Mouse (Mus musculus) midbrain, postnatal 0 days (tissue): ENCODE measurements around the gene Adgrg3. TPM values are rescaled to one million over a fixed set of nuclear protein-coding genes. Genes with fewer than 3 reads are reported as not detected.

ENCODE experiments used
- ATAC-seq: fragments of 200-750 bp; cut with Nextera tagmentation; 2 replicates; pipeline ENCODE4 v1.8.0; 2017; ENCODE audit warnings: moderate number of reproducible peaks, mild to moderate bottlenecking, moderate TSS enrichment, moderate library complexity; ENCODE audit not compliant: low FRiP score
- DNase-seq: peaks from one replicate; pipeline ENCODE4 v3.0.0-alpha.2; 2015; ENCODE audit warnings: low spot score
- H3K27ac ChIP-seq: fragments of 300-500 bp; sonication (generic); 2 replicates; pipeline ENCODE4 v1.5.1; 2014; ENCODE audit warnings: low read depth, mild to moderate bottlenecking, low read length, mixed read lengths
- H3K27me3 ChIP-seq: fragments of 300-500 bp; sonication (generic); 2 replicates; pipeline ENCODE4 v1.6.1; 2014; ENCODE audit warnings: low read length, control low read depth, mixed read lengths; ENCODE audit not compliant: insufficient read depth
- H3K36me3 ChIP-seq: fragments of 300-500 bp; sonication (generic); 2 replicates; pipeline ENCODE4 v1.6.1; 2014; ENCODE audit warnings: low read length, control low read depth, mixed read lengths; ENCODE audit not compliant: insufficient read depth
- H3K4me1 ChIP-seq: fragments of 300-500 bp; sonication (generic); 2 replicates; pipeline ENCODE4 v1.6.1; 2014; ENCODE audit warnings: mild to moderate bottlenecking, control low read depth, antibody characterized with exemption, low read length, mixed read lengths; ENCODE audit not compliant: insufficient read depth
- H3K4me2 ChIP-seq: fragments of 300-500 bp; sonication (generic); 2 replicates; pipeline ENCODE4 v1.6.1; 2014; ENCODE audit warnings: low read depth, mild to moderate bottlenecking, low read length, mixed read lengths; ENCODE audit not compliant: poor library complexity, severe bottlenecking
- H3K4me3 ChIP-seq: fragments of 300-500 bp; sonication (generic); 2 replicates; pipeline ENCODE4 v1.5.1; 2014; ENCODE audit warnings: low read depth, mild to moderate bottlenecking, low read length, moderate library complexity
- H3K9ac ChIP-seq: fragments of 300-500 bp; sonication (generic); replicated peaks from 2 replicates; pipeline ENCODE4 v1.6.1; 2014; ENCODE audit warnings: mild to moderate bottlenecking, low read length, moderate library complexity, mixed read lengths; ENCODE audit not compliant: poor library complexity, severe bottlenecking
- H3K9me3 ChIP-seq: fragments of 300-500 bp; sonication (generic); 2 replicates; pipeline ENCODE4 v1.6.1; 2016; ENCODE audit warnings: low read length, control low read depth
- CTCF ChIP-seq: IDR thresholded peaks from 2 replicates; pipeline ENCODE4 v1.5.1; 2016; ENCODE audit warnings: antibody characterized with exemption, mild to moderate bottlenecking
- WGBS: fragments of 180-500 bp; shearing (Covaris S2); extraction: QIAGEN DNeasy Blood & Tissue Kit; methylation state at CpG from one replicate; pipeline ENCODE4 v1.1.7; 2014; 5-methylcytosine and 5-hydroxymethylcytosine counted together
- polyA plus RNA-seq: library from polyadenylated mRNA; unstranded; fragments of >200 nt; fragmentation: Nextera tagmentation; extraction: Ambion mirVana; gene quantifications from 2 replicates; pipeline ENCODE4 v1.2.1, GENCODE M21; 2015
- total RNA-seq: library from RNA; depleted of rRNA; stranded (reverse); fragments of >200 nt; gene quantifications from 2 replicates; pipeline ENCODE4 v1.2.3, GENCODE M21; 2014; rRNA removed

The Adgrg3 gene
- total and polyA plus RNA-seq, 2 experiments from 2014 or later, result 0.59 to 1.5 TPM

- WGBS, result 92% methylated on average over 4 of the region's 4 CpGs
- Histone ChIP-seq H3K4me1 (peaks cover 7% of the 10 kb centered on the region; the same call in 1 of the 2 replicates), H3K9me3 (no peaks in the 10 kb centered on the region), H3K27ac (no peak overlapping the region), H3K4me2 (no peak overlapping the region), H3K9ac (no peak overlapping the region), H3K36me3 (peaks cover 46% of the 10 kb centered on the region), H3K27me3 (no peaks in the 10 kb centered on the region), H3K4me3 (no peak overlapping the region)
- ATAC-seq (no peak), DNase-seq (no peak)
- TF ChIP-seq CTCF, result no peak
Measured at GRCm38 (mm10) chr8:95084261-95084660, 66.8 kb downstream of the Adgrg3 start.

- H3K4me1 ChIP-seq, result peaks cover 7% of the 10 kb centered on the region; the same call in 1 of the 2 replicates
- WGBS, result 89% methylated on average over 10 of the region's 10 CpGs
- no peaks in the 10 kb centered on the region for H3K9me3 ChIP-seq
- 0 out of 2 replicates have a peak overlapping the region, but pooled peaks have one; percentile 4 for H3K9ac ChIP-seq
- no peak overlapping the region for H3K4me3 ChIP-seq
- no peaks in the 10 kb centered on the region for H3K27me3 ChIP-seq
- no peak overlapping the region for H3K4me2 ChIP-seq
- H3K27ac ChIP-seq, result no peak overlapping the region
- DNase-seq (no peak), ATAC-seq (no peak)
- TF ChIP-seq CTCF, result no peak
- H3K36me3 ChIP-seq, result peaks cover 52% of the 10 kb centered on the region
Measured at GRCm38 (mm10) chr8:95084744-95085431, 67.4 kb downstream of the Adgrg3 start.

GRCm38 (mm10) chr8:95085432-95086141 is 68.1 kb downstream of the Adgrg3 start:
- no peak for DNase-seq
- Histone ChIP-seq H3K4me3 (no peak overlapping the region), H3K27ac (no peak overlapping the region), H3K4me1 (peaks cover 7% of the 10 kb centered on the region; the same call in 1 of the 2 replicates), H3K4me2 (no peak overlapping the region), H3K27me3 (no peaks in the 10 kb centered on the region), H3K9ac (0 out of 2 replicates have a peak overlapping the region, but pooled peaks have one; percentile 4), H3K9me3 (no peaks in the 10 kb centered on the region), H3K36me3 (peaks cover 59% of the 10 kb centered on the region)
- TF ChIP-seq CTCF, result no peak
- 91% methylated on average over 7 of the region's 7 CpGs for WGBS
- ATAC-seq, result no peak

GRCm38 (mm10) chr8:95093574-95093973 is 76.1 kb downstream of the Adgrg3 start:
- ATAC-seq (no peak), DNase-seq (no peak)
- no peak for TF ChIP-seq CTCF
- H3K27me3 ChIP-seq, result no peaks in the 10 kb centered on the region
- H3K4me2 ChIP-seq, result no peak overlapping the region
- H3K4me1 ChIP-seq, result no peaks in the 10 kb centered on the region
- H3K9me3 ChIP-seq, result no peaks in the 10 kb centered on the region
- H3K27ac ChIP-seq, result no peak overlapping the region
- peaks cover 92% of the 10 kb centered on the region for H3K36me3 ChIP-seq
- WGBS, result 87% methylated on average over 4 of the region's 4 CpGs
- H3K4me3 ChIP-seq, result no peak overlapping the region
- H3K9ac ChIP-seq, result no peak overlapping the region

Other genes starting within 250 kb of the Adgrg3 start
- 82.0 and 111 TPM in 2 replicates for gene Cx3cl1, start 245.7 kb upstream of the Adgrg3 start, total RNA-seq
- gene Cx3cl1, start 245.7 kb upstream of the Adgrg3 start, polyA plus RNA-seq, result 105 and 110 TPM in 2 replicates
- gene Ccl17, start 207.2 kb upstream of the Adgrg3 start, total RNA-seq, result 8.5 TPM in 1 of 2 replicates, not detected in the other
- 4.4 and 4.7 TPM in 2 replicates for gene Ccl17, start 207.2 kb upstream of the Adgrg3 start, polyA plus RNA-seq
- gene Coq9, start 179.4 kb upstream of the Adgrg3 start, total RNA-seq, result 101 and 110 TPM in 2 replicates
- 46.5 and 54.8 TPM in 2 replicates for gene Coq9, start 179.4 kb upstream of the Adgrg3 start, polyA plus RNA-seq
- 60.6 and 62.7 TPM in 2 replicates for gene Ciapin1, start 179.3 kb upstream of the Adgrg3 start, total RNA-seq
- 162 and 164 TPM in 2 replicates for gene Ciapin1, start 179.3 kb upstream of the Adgrg3 start, polyA plus RNA-seq
- 62.5 and 70.5 TPM in 2 replicates for gene Polr2c, start 160.2 kb upstream of the Adgrg3 start, total RNA-seq
- 93.3 and 101 TPM in 2 replicates for gene Polr2c, start 160.2 kb upstream of the Adgrg3 start, polyA plus RNA-seq
- gene Dok4, start 141.4 kb upstream of the Adgrg3 start, total RNA-seq, result 154 and 155 TPM in 2 replicates
- 95.0 and 104 TPM in 2 replicates for gene Dok4, start 141.4 kb upstream of the Adgrg3 start, polyA plus RNA-seq
- 5.4 and 6.1 TPM in 2 replicates for gene Ccdc102a, start 99.6 kb upstream of the Adgrg3 start, total RNA-seq
- gene Ccdc102a, start 99.6 kb upstream of the Adgrg3 start, polyA plus RNA-seq, result 3.6 and 3.7 TPM in 2 replicates
- not detected in 2 replicates for gene Adgrg5, start 94.0 kb upstream of the Adgrg3 start, total RNA-seq
- gene Adgrg5, start 94.0 kb upstream of the Adgrg3 start, polyA plus RNA-seq, result 0.17 and 0.21 TPM in 2 replicates
- gene Adgrg1, start 42.9 kb upstream of the Adgrg3 start, total RNA-seq, result 218 and 247 TPM in 2 replicates
- gene Adgrg1, start 42.9 kb upstream of the Adgrg3 start, polyA plus RNA-seq, result 114 and 125 TPM in 2 replicates
- gene Drc7, start 37.4 kb downstream of the Adgrg3 start, total RNA-seq, result 4.4 and 9.8 TPM in 2 replicates
- 2.8 and 3.6 TPM in 2 replicates for gene Drc7, start 37.4 kb downstream of the Adgrg3 start, polyA plus RNA-seq
- gene Katnb1, start 63.5 kb downstream of the Adgrg3 start, total RNA-seq, result 53.7 and 61.6 TPM in 2 replicates
- gene Katnb1, start 63.5 kb downstream of the Adgrg3 start, polyA plus RNA-seq, result 52.5 and 56.7 TPM in 2 replicates
- 57.0 and 60.6 TPM in 2 replicates for gene Kifc3, start 185.1 kb downstream of the Adgrg3 start, total RNA-seq
- gene Kifc3, start 185.1 kb downstream of the Adgrg3 start, polyA plus RNA-seq, result 37.3 and 38.9 TPM in 2 replicates